Mouse (Mus musculus): ENCODE data around the gene Atp1b1.

DNA sequence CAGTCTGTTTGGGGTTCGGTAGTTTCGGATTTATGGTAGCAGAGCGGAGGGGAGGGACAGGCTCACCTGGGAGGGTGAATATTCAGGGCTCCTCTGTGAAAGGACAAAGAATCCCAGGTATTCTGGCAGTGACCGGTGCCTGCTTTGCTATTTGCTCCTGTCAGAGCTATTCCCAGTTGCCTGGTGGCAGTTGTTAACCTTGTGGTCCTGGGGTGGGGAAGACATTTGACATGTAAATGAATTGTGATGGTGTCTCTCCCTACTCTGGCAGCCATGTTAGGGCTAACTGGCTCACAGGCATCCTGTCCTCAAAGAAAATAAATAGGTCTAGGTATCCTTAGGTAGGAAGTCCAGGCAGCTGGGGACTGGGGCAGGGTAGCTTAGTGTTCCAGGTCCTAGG is 36.1 kb upstream of the Atp1b1 start:
- no peak for TF ChIP-seq CTCF (IDR thresholded peaks at IDR 0.05; ENCODE audit: extremely low read depth, insufficient read depth, low read length)
- no peak for TF ChIP-seq POLR2A (IDR thresholded peaks at IDR 0.05; ENCODE audit: extremely low read depth, insufficient read depth, low read length)

Measured in cortical plate, adult 2 months (tissue).